Mouse (Mus musculus) heart, embryonic 11.5 days (tissue): Measurements from ENCODE around the gene Gemin5. TPM values are rescaled to one million over a fixed set of nuclear protein-coding genes. Genes with fewer than 3 reads are reported as not detected.

Source experiments
- ATAC-seq: fragments of 200-750 bp; cut with Nextera tagmentation; replicated peaks from 2 replicates; pipeline ENCODE4 v1.8.0; 2017; ENCODE audit warnings: moderate library complexity; ENCODE audit not compliant: insufficient number of reproducible peaks, low FRiP score, low TSS enrichment
- H3K27ac ChIP-seq: fragments of 300-500 bp; sonication (generic); 2 replicates; pipeline ENCODE4 v1.5.1; 2014; ENCODE audit warnings: mild to moderate bottlenecking, low read depth, low read length
- H3K27me3 ChIP-seq: fragments of 300-500 bp; sonication (generic); 2 replicates; pipeline ENCODE4 v1.6.1; 2014; ENCODE audit warnings: mild to moderate bottlenecking, low read length, mixed read lengths; ENCODE audit not compliant: control insufficient read depth, insufficient read depth
- H3K36me3 ChIP-seq: fragments of 300-500 bp; sonication (generic); 2 replicates; pipeline ENCODE4 v1.6.1; 2014; ENCODE audit warnings: mild to moderate bottlenecking, low read length, moderate library complexity, mixed read lengths; ENCODE audit not compliant: control insufficient read depth, insufficient read depth
- H3K4me1 ChIP-seq: fragments of 300-500 bp; sonication (generic); 2 replicates; pipeline ENCODE4 v1.6.1; 2014; ENCODE audit warnings: low read length; ENCODE audit not compliant: control insufficient read depth, insufficient read depth
- H3K4me2 ChIP-seq: fragments of 300-500 bp; sonication (generic); 2 replicates; pipeline ENCODE4 v1.6.1; 2014; ENCODE audit warnings: mild to moderate bottlenecking, moderate library complexity
- H3K4me3 ChIP-seq: fragments of 300-500 bp; sonication (generic); 2 replicates; pipeline ENCODE4 v1.5.1; 2014; ENCODE audit warnings: low read depth, low read length
- H3K9ac ChIP-seq: fragments of 300-500 bp; sonication (generic); 2 replicates; pipeline ENCODE4 v1.6.1; 2014; ENCODE audit warnings: mild to moderate bottlenecking, low read depth, low read length, moderate library complexity
- H3K9me3 ChIP-seq: fragments of 300-500 bp; sonication (generic); replicated peaks from 2 replicates; pipeline ENCODE4 v1.6.1; 2016; ENCODE audit warnings: low read length; ENCODE audit not compliant: control insufficient read depth
- WGBS: fragments of 180-500 bp; shearing (Covaris S2); extraction: QIAGEN DNeasy Blood & Tissue Kit; methylation state at CpG from one replicate; pipeline ENCODE4 v1.1.7; 2014; ENCODE audit not compliant: insufficient replicate concordance; 5-methylcytosine and 5-hydroxymethylcytosine counted together
- polyA plus RNA-seq: library from polyadenylated mRNA; unstranded; fragments of >200 nt; fragmentation: Nextera tagmentation; extraction: Ambion mirVana; gene quantifications from 2 replicates; pipeline ENCODE4 v1.2.1, GENCODE M21; 2014

Gene Gemin5
- polyA plus RNA-seq, 1 experiment from 2014 or later: 15.3 TPM

- H3K9ac ChIP-seq: peak within 1 kb of the TSS; percentile 1; the same call in 1 of the 2 replicates
- WGBS: 11% methylated on average over 12 of the region's 12 CpGs
- peaks cover 3% of the 10 kb centered on the region; the same call in 1 of the 2 replicates for H3K27me3 ChIP-seq
- peak within 1 kb of the TSS; percentile 39 for H3K4me2 ChIP-seq
- no peak within 1 kb of the TSS for H3K27ac ChIP-seq
- no peaks in the 10 kb centered on the region for H3K9me3 ChIP-seq
- H3K4me1 ChIP-seq: peaks cover 11% of the 10 kb centered on the region
- no peaks in the 10 kb centered on the region for H3K36me3 ChIP-seq
- H3K4me3 ChIP-seq: peak within 1 kb of the TSS; percentile 6; the same call in 1 of the 2 replicates
- no peak for ATAC-seq
Measured at GRCm38 (mm10) chr11:58093021-58093528, 75.3 kb downstream of the Gemin5 start, which contains the start of gene Gm12248. Gene Gm12248 (minus strand): TSS chr11:58093134.

GRCm38 (mm10) chr11:58092541-58092940 lies 75.8 kb downstream of the Gemin5 start:
- Histone ChIP-seq H3K4me1 (peaks cover 8% of the 10 kb centered on the region), H3K27me3 (peaks cover 3% of the 10 kb centered on the region; the same call in 1 of the 2 replicates), H3K9ac (peak overlapping the region; percentile 1; the same call in 1 of the 2 replicates), H3K4me3 (peak overlapping the region; percentile 6; the same call in 1 of the 2 replicates), H3K36me3 (no peaks in the 10 kb centered on the region), H3K4me2 (peak overlapping the region; percentile 39), H3K9me3 (no peaks in the 10 kb centered on the region), H3K27ac (no peak overlapping the region)
- WGBS: 47% methylated on average over 4 of the region's 4 CpGs
- no peak for ATAC-seq

- H3K4me2 ChIP-seq: no peak overlapping the region
- H3K9me3 ChIP-seq: 0 out of 2 replicates have a peak, but pooled peaks cover 3% of the 10 kb centered on the region
- H3K27me3 ChIP-seq: no peaks in the 10 kb centered on the region
- H3K27ac ChIP-seq: no peak overlapping the region
- no peak for ATAC-seq
- H3K4me1 ChIP-seq: no peaks in the 10 kb centered on the region
- no peak overlapping the region for H3K9ac ChIP-seq
- H3K36me3 ChIP-seq: no peaks in the 10 kb centered on the region
- no peak overlapping the region for H3K4me3 ChIP-seq
- 87% methylated on average over 6 of the region's 6 CpGs for WGBS
Measured at GRCm38 (mm10) chr11:58081716-58082115, 86.6 kb downstream of the Gemin5 start.

- Histone ChIP-seq H3K4me2 (no peak overlapping the region), H3K36me3 (no peaks in the 10 kb centered on the region), H3K4me3 (no peak overlapping the region), H3K4me1 (no peaks in the 10 kb centered on the region), H3K27ac (no peak overlapping the region), H3K27me3 (no peaks in the 10 kb centered on the region), H3K9ac (no peak overlapping the region), H3K9me3 (0 out of 2 replicates have a peak, but pooled peaks cover 3% of the 10 kb centered on the region)
- WGBS: 72% methylated on average over 4 of the region's 4 CpGs
- ATAC-seq: no peak
Measured at GRCm38 (mm10) chr11:58077270-58077669, 91.1 kb downstream of the Gemin5 start.

- no peak overlapping the region for H3K27ac ChIP-seq
- no peak overlapping the region for H3K4me2 ChIP-seq
- H3K36me3 ChIP-seq: no peaks in the 10 kb centered on the region
- 63% methylated on average over 3 of the region's 3 CpGs for WGBS
- no peaks in the 10 kb centered on the region for H3K4me1 ChIP-seq
- no peak for ATAC-seq
- H3K4me3 ChIP-seq: no peak overlapping the region
- no peak overlapping the region for H3K9ac ChIP-seq
- H3K9me3 ChIP-seq: 0 out of 2 replicates have a peak, but pooled peaks cover 3% of the 10 kb centered on the region
- H3K27me3 ChIP-seq: no peaks in the 10 kb centered on the region
Measured at GRCm38 (mm10) chr11:58072978-58073377, 95.4 kb downstream of the Gemin5 start.

Other genes starting within 250 kb of the Gemin5 start
- gene Larp1, start 159.5 kb downstream of the Gemin5 start, polyA plus RNA-seq: 16.9 and 19.5 TPM in 2 replicates
- gene Gm12248, start 75.4 kb downstream of the Gemin5 start, polyA plus RNA-seq: not detected in 2 replicates
- gene Cnot8, start 64.4 kb downstream of the Gemin5 start, polyA plus RNA-seq: 67.0 and 83.1 TPM in 2 replicates
- 106 and 109 TPM in 2 replicates for gene Mrpl22, start 3.1 kb upstream of the Gemin5 start, polyA plus RNA-seq
- gene Igtp, start 31.0 kb upstream of the Gemin5 start, polyA plus RNA-seq: 4.1 and 5.3 TPM in 2 replicates
- 1.4 and 1.6 TPM in 2 replicates for gene Irgm2, start 31.1 kb upstream of the Gemin5 start, polyA plus RNA-seq
- not detected in 2 replicates for gene 4930438A08Rik, start 106.3 kb upstream of the Gemin5 start, polyA plus RNA-seq
- 8.2 and 9.3 TPM in 2 replicates for gene Zfp692, start 138.5 kb upstream of the Gemin5 start, polyA plus RNA-seq
- 31.2 and 33.8 TPM in 2 replicates for gene Zfp672, start 161.8 kb upstream of the Gemin5 start, polyA plus RNA-seq
- gene Sh3bp5l, start 162.2 kb upstream of the Gemin5 start, polyA plus RNA-seq: 17.5 and 17.7 TPM in 2 replicates
- not detected in 2 replicates for gene Lypd8, start 210.5 kb upstream of the Gemin5 start, polyA plus RNA-seq